Mouse (Mus musculus): Measurements from ENCODE around the gene Lhx3.
A peak's percentile ranks its signal among the peaks of the same experiment; 100 is the strongest.

The Lhx3 gene

DNA sequence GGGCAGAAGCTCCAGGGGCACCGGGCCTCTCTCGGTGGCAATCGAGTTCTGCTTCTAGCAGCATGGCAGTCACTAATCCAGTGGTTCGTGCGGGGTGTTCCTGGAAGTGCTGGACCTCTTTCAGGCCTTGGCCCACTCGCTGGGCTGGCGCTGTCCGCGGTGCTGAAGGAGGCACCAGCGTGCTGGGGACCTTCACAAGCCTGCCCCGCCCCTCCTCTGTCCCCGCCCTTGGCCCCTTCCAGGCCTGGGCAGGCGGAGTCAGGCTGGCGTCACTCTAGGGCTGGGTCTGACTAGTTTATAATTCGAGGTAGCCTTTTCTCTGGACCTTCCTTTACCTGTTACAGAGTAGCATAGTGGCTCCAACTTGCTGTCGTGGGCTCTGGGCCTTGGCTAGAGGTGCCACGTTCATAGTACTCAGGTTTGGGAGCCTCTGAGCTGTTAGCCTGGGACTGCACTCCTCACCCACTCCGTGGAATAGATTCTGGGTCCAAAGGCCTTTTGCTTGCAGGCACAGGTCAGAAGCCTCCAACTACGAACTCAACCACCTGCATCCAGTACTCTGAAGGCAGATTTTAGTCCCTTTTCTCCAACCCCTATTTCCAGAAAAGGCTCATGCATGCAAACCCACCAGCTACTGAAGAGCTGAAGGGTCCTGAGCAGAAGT is at the start of gene Lhx3:
Gene Lhx3, minus strand, starts transcription at position 164 of the 664 bp plus-strand sequence.
- peak; percentile 27 to 38 for DNase-seq (ENCODE audit: low spot score in 2 of 2)

DNA sequence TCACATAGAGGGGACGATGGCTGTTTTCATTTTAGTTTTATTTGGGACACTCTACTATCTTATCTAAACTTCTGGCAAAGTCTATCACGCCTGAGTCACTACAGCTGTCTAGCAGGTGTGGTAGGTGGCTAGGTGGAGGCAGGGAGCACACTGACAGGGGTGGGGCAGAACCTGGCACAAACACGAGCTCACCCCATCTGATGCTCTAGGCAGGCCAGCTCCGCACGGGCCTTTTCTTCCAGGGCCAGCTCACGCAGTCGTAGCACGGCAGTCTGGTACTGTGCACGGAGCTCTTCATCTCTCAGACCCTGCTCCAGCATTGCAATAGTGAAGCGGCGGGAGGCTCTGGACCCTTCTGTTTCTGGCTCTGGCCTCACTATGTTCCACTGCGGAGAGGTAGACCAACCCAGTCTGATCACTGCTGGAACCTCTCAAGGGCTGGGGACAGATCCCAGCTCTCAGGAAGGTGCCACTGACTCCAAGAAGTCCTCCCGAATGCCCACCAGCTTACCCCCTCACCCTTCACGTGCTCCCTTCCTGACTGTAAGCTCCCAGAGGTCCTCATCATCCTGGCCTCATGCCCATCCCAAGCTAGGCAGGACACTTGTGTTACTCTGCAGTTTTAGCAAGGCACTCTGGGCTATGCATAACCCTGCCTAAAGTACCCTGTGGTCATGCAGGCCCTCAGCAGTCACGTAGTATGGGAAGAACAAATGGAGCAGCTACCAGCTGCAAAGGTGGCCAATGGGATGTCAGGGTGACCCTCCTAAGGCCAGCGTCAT is 49.4 kb upstream of the Lhx3 start:
- no peak for DNase-seq (ENCODE audit: low spot score in 2 of 2)

DNA sequence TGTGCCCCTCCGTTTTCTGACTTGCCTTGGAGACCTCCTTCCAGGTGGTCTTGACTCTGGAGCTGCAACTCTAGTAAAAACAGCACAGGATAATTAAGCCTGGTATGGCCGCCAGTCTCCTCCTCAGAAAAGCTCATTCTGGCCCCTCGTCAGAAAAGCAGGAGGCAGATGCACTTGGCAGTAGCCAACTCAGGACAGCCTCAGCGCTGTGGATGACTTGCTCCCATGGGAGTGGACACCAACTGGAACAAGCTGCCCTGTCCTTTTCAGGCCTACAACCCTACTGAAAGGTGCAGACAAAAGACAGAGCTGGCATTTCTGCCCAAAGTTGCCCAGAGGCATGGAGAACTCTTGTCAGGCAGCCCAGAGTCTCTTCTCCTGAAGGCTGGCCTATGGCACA is 46.7 kb upstream of the Lhx3 start:
- no peak for DNase-seq (ENCODE audit: low spot score in 2 of 2)

DNA sequence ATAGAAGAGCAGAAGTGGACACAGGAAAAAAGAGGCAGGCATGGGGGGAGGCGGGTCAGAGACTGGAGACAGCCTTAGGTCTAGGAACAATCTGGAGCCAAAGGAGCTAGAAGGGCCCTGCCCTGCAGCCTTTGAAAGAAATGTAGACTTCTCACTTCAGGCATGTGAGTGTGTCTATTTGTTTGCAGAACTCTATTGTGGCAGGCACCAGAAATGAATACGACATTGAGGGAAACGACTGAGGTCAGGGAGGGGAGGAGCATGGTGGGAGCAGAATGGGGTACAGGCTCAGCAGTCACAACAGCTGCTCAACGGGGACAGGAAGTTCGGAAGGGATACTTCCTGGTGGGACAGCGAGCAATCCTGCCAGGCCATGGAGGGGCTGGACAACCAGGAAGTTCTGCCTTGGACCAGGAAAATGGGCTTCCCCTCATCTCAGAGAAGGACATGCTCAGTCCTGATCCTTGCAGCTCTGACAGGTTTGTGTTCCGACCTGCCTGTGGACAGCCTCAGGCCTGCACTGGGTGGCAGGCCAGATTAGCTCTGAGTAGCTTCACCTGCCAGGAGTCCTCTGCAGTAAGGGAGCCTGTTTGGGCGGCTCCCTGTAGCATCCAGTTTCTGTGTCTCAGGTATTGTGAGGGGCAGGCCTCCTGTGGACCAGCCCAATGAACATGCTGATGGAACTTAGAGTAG is 44.6 kb upstream of the Lhx3 start:
- no peak for DNase-seq (ENCODE audit: low spot score in 2 of 2)

DNA sequence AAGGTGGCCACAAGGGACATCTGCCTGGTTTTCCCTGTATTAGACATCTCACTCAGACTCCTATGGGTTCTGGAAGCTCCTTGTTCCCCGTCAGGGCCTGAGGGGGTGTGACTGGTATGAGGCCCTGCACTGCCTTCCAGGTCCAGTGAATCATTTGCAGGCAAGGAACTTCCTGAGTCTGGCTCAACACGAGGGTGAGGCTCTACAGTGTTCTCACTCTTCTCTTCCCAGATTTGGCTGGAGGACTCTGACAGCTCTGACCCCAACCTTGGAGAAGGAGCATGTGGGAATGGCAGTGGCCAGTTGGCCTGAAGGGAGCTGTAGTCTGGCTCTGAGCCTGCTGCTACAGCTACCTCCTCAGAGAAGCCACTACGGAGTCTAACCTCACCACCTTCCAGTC is 39.4 kb upstream of the Lhx3 start:
- no peak for DNase-seq (ENCODE audit: low spot score in 2 of 2)

DNA sequence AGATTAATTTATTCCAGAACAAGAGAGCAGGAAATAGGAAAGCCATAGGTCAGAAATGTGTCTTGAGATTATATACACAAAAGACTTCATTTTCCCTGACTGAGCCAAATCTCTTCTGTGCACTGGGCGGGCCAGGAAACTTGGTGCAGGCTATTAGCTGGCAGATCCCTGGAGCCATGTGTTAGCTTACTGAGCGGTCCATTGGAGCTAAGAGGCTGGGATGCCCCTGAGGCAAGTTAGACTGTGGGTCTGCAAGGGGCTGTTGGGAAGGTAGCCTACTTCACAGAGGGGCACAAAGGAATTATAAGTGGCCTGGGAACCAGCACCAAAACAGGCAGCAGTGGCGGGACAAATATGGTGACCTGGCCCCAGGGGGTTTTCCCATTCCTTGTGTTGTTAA is 32.8 kb upstream of the Lhx3 start:
- DNase-seq (ENCODE audit: low spot score in 2 of 2), result no peak

DNA sequence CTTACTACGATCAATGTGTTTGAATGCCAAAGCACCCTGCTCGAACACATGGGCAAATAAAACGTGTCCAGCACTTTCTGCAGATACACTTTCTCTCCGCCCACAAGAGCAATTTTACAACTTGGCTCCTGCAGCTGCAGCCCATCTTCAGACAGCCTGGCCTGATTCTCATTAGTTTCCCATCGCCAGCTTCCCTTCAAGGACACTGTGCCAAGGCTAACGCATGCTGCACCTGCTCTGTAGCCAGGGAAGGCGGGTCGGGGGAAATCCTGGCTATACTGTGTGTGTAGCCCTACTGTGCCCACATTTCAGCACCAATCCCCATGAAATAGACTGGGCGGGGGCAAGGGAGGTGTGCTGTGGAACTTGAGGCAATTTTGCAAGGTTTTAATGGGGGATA is 32.2 kb upstream of the Lhx3 start:
- DNase-seq (ENCODE audit: low spot score in 2 of 2), result no peak

DNA sequence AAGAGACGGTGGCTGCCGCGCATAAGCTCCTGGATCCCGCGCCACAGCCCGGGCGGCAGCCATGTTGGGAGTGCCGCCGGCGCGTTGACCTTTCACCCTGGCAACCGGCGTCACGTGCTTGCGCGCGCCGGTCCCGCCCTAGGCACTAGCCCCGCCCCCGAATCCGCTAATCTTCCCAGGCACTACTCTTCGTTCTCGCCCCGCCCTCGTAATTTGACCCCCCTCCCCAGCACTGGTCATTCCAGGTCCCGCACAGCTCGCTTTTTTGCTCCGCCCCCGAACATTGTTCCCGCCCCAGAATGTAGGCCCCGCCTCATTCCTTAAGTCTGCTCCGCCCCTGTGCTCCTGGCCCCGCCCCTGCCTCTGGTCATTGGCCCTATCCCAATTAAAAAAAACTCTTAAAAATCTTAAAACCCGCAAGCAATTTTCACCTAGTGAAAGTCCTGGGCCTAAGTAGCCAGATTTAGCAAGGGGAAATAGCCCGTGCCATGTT is 29.2 kb upstream of the Lhx3 start, which contains the start of gene Qsox2:
Gene Qsox2, minus strand, starts transcription at position 236 of the 493 bp plus-strand sequence.
- peak; percentile 78 to 86 for DNase-seq (ENCODE audit: low spot score in 2 of 2)

DNA sequence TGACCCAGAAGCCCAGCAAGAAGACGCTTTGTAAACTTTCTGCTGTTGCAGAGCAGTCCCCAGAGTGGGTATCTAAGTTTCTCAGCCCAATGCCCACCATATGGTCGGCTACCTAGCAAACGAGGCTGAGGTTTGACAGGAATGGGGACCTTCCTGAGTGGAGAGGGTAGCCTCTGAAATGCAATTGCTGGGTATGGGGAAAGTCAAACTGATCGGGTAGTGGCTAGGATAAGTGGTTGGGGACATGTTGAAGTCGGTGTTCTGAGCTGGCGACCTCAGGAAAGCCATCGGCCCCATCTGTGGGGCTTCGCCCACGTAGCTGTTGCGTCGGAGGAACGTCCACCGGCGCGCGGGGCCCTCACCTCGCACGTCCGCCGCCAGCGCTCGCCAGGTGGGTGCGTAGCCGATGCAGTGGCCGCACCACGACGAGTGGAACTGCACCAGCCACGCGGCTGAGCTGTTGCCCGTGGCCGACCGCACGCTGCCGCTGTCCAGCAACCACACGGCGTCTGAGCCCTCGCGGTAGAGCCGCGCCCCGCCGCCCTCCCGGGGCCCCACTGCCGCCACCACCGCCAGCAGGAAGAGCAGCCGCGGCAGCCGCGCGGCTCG is 28.7 kb upstream of the Lhx3 start:
- no peak for DNase-seq (ENCODE audit: low spot score in 2 of 2)

DNA sequence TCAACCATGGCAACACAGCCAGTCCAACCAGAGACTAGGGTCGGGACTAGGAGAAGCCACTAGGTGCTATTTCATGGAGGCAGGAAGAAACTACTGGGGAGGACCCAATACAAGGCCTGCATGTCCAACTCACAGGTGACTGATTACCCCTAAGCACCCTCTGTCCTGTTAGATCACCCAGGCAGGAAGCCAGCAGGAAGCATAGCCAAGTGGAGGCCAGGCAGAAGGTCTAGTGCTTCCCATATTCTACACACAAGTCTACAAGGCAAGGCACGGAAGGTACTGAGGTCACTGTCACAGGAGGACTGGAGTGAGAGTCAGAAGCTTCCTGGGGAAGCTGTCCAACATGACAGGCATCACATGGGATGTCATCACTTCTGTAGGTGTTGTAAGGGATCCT is 26.7 kb upstream of the Lhx3 start:
- no peak for DNase-seq (ENCODE audit: low spot score in 2 of 2)

DNA sequence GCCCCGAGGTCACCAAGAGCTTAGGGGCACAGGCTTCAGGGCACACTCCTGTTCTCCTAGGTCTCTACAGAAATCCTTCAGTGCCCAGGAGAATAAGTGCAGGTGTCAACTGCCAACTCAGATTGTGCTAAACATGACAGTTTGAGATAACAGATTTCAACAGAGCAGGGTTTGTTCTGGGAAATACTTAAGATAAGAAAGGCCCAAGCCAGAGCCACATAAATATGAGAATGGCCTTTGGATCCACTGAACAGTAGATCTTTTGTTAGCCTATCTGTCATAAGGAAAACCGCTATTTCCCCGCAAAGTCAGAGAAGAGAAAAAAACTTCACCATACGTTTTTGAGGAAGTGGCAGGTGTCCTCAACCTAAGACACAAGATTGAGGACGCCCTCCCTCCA is 26.2 kb upstream of the Lhx3 start:
- no peak for DNase-seq (ENCODE audit: low spot score in 2 of 2)

DNA sequence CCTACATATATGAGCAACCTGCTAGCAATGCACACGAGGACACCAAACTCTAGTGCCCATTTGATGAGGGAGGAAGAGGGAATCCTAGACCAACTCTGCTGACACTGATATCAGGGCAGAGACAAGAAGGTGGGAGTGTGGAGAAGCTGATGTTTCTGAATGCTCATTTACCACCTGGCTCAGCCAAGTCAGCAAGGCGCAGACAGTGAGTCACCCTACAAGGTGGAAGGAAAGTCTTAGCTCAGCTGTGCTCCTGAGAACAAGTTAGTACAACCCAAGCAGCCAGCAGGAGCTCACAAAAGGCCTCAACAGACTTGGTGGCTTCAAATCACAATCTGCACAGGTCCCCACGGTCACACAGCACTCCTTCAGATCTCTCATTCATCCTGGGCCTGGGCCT is 23.3 kb upstream of the Lhx3 start:
- no peak for DNase-seq (ENCODE audit: low spot score in 2 of 2)

DNA sequence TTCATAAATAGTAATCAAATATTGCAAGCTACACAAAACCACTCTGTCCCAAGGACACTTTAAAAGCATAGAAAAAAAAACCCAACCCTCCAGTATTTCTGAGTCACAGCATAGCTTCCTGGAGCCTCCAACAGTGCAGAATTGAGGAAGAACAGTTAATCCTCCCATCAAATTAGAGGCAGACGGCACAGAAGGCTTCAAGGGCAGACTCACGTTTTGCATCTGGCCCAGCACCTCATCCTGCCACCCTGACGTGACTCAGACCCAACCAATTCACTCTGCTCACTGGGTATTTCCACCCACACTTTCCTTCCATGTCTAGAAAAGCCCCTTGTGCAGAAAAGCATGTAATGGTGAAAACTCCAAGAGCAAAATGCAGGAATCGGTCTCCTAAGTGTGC is 22.2 kb upstream of the Lhx3 start:
- no peak for DNase-seq (ENCODE audit: low spot score in 2 of 2)

DNA sequence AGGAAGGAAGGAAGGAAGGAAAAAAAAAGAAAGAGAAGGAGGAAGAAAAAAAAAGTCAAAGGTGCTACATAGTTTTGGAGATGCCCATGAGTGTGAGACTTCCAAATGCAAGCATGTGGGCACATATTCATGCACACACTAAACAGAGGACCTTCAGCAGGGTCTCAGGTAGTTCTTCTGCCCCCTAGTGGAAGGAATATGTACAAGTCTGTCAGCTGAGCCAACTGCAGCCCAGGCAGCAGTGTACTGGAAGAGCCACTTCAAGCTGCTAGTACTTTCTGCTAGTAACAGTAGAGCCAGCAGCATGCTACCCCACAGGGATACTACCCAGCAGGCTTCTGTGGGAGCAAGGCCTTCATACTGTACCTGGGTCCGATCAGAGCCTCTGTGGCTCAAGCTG is 19.7 kb upstream of the Lhx3 start:
- DNase-seq (ENCODE audit: low spot score in 2 of 2), result peak; percentile 15 to 19

DNA sequence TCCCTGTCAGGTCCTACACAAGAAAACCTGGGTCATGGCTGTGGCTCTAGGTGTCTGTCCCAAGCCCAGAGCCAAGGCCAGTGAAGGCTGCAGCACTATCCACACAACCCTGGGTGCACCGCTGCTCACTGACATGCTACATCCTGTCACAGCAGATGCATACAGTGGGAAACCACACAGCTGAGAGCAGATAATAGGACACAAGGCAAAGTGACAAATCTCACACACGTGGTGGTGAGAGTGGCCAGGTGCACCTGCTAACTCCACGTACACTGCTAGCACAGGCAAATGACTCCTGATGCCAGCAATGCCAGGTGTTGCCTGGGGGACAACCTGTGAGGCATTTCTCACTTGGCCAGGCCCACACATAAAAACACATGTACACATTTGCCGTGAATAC is 17.2 kb upstream of the Lhx3 start:
- DNase-seq (ENCODE audit: low spot score in 2 of 2), result no peak

DNA sequence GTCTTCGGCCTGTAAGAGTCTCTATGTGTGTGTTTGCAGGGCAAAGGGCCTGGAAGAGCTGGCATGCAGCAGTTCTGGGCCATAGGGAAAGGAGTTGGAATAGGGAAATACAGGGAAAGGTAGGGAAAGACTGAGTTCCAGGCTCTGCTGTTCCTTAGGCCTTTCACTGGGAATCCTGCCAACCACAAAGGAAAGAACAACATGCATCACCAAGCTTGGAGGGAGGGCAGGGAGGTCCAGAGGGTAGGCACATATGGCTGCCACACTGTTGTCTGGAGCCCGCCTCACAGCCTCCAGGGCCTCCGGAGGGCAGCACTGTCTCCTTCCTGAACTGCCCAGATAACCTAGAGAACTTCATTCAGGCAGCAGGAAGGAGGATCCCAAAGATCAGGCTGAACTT is 15.9 kb upstream of the Lhx3 start:
- no peak for DNase-seq (ENCODE audit: low spot score in 2 of 2)

DNA sequence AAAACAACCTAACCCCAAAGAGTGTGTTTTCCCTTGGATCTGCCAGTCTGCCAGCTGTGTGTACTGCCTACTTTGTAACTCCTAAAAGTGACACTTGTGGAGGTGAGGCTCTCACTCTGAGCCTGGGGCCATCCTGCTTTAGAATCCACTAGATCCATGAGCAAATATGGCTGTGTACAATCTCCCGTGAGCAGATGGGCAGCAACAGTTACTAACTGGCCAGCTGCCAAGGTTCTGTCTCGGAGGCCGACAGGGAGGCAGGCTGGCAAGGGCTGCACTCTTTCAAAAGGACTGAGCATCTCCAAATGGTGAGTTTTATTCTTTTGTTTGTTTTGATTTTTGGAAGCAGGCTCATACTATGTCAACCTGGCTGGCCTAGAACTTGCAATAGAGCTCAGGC is 6.4 kb upstream of the Lhx3 start:
- peak; percentile 9 to 22 for DNase-seq (ENCODE audit: low spot score in 2 of 2)

DNA sequence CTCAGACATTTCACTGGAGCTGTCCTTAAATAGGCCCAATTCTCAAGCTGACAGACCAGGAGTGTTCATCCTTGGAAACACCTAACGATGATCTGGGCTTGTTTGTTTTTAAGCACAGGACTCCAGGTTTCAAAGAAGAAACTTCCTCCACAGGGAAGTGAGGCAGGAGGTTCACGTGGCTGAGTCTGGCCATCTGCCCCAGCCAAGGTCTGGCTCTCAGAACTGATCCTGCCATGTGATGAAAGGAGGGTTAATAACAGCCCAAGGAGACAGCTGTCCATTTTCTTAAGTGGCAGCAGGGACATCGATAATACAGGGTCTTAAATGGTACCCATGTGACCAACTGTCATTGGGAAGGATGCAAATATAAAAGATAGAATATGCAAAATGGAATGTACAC is 1.5 kb upstream of the Lhx3 start:
- no peak for DNase-seq (ENCODE audit: low spot score in 2 of 2)

DNA sequence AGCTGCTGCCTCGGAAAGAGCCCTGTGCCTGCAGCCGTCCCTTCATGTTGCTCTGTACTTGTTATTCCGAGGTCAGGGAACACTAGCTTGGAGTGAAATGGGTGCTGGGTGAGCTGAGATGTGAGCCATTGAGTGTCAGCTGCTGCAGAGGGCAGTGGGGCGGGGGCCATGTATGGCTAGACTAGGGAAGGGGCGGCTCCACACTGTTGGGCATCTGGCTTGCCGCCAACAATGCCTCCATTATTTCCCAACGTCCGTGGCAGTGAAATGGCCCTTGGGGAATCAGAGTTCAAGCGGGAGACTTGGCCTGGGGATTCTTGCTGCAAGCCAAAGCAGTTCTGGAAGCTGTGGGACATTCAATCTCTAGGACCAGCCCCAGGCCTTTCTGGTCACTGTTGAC is 530 bp downstream of the Lhx3 start:
- DNase-seq (ENCODE audit: low spot score in 2 of 2), result no peak

DNA sequence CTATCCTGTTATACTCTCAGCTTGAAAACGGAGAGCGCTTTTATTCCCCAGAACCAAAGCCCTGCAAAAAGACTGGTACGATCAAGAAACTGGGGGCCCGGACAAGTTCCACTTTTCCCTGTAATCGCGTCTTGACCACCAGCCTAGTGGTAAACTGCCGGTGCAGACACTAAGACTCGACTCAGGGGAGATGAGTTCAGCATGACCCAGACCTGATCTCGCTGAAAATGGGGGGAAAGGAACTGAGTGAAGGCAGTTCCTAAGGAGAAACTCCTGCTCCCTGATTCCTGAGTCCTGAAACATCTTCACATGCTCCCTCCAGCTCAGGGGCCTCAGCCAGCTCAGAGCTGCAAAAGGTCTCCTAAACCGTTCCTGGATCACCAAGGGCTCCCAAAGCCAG is 2.3 kb downstream of the Lhx3 start:
- no peak for DNase-seq (ENCODE audit: low spot score in 2 of 2)

DNA sequence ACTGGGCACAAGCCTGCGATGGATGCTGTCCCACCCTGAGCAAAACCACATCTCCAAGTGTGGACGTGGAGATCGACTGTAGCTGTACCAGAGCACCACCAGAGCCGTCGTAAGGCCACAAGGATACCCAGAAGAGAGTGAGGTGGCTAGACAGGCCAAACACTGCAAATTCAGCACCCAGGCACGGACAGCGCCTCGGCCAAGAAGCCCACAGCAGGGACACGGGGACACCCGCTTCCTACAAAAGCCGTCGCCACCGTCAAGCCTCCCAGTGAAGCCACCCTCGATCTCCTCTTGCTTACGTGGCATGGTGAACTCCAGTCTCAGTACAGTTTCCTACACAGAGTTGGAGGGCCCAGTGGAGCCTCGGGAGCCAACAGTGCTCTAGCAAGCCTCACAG is 3.0 kb downstream of the Lhx3 start:
- no peak for DNase-seq (ENCODE audit: low spot score in 2 of 2)

DNA sequence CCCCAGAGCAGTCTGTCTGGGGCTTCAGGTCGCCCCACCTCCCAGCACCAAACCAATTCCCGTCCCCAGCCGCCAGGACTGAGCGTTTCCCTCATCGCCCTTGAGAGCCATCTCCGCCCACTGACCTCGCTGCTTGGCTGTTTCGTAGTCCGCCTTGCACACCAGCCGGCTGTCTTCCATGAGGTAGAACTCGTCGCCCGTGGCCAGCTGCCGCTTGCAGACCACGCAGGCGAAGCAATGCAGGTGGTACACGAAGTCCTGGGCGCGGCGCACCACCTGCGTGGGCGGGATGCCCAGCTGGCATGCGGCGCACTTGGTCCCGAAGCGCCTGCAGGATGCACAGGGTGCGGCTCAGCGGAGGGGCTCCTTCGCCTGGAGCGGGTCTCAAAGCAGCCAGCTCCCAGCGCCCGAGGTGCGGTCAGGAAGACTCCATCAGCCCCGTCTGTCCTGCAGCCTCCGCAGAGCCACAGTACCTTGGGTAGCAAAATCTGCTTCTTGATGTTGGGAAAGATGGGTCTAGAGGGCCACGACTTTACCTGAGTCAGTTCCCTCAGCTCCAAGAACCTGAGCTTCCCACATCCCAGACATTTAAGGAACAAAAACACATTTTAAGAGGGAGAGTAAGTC is 5.1 kb downstream of the Lhx3 start:
- no peak for DNase-seq (ENCODE audit: low spot score in 2 of 2)

Data from spleen, postnatal 36 days (tissue).